Mouse (Mus musculus) midbrain, embryonic 10.5 days (tissue): ENCODE results near the gene Sfxn4. TPM values are rescaled to one million over a fixed set of nuclear protein-coding genes. Genes with fewer than 3 reads are reported as not detected.

Experiments
- DNase-seq: peaks from one replicate; pipeline ENCODE4 v3.0.0-alpha.2; 2017; ENCODE audit warnings: low spot score
- H3K27ac ChIP-seq: fragments of 300-500 bp; sonication (generic); replicated peaks from 2 replicates; pipeline ENCODE4 v1.5.1; 2016; ENCODE audit warnings: mild to moderate bottlenecking
- H3K27me3 ChIP-seq: fragments of 300-500 bp; sonication (generic); 2 replicates; pipeline ENCODE4 v1.6.1; 2016; ENCODE audit warnings: low read depth, mild to moderate bottlenecking; ENCODE audit not compliant: poor library complexity, severe bottlenecking
- H3K36me3 ChIP-seq: fragments of 300-500 bp; sonication (generic); 2 replicates; pipeline ENCODE4 v1.6.1; 2016; ENCODE audit warnings: mild to moderate bottlenecking, moderate library complexity
- H3K4me1 ChIP-seq: fragments of 300-500 bp; sonication (generic); 2 replicates; pipeline ENCODE4 v1.6.1; 2016
- H3K4me3 ChIP-seq: fragments of 300-500 bp; sonication (generic); 2 replicates; pipeline ENCODE4 v1.5.1; 2016; ENCODE audit warnings: mild to moderate bottlenecking, moderate library complexity
- H3K9me3 ChIP-seq: fragments of 300-500 bp; sonication (generic); replicated peaks from 2 replicates; pipeline ENCODE4 v1.6.1; 2016; ENCODE audit warnings: mild to moderate bottlenecking
- WGBS: fragments of 180-500 bp; shearing (Covaris S2); methylation state at CpG from one replicate; pipeline ENCODE4 v1.1.7; 2016; 5-methylcytosine and 5-hydroxymethylcytosine counted together
- polyA plus RNA-seq: library from polyadenylated mRNA; unstranded; fragments of >200 nt; fragmentation: Nextera tagmentation; extraction: Ambion mirVana; gene quantifications from 2 replicates; pipeline ENCODE4 v1.2.1, GENCODE M21; 2016

Gene Sfxn4
- polyA plus RNA-seq, 1 experiment from 2014 or later = 14.1 TPM

DNA sequence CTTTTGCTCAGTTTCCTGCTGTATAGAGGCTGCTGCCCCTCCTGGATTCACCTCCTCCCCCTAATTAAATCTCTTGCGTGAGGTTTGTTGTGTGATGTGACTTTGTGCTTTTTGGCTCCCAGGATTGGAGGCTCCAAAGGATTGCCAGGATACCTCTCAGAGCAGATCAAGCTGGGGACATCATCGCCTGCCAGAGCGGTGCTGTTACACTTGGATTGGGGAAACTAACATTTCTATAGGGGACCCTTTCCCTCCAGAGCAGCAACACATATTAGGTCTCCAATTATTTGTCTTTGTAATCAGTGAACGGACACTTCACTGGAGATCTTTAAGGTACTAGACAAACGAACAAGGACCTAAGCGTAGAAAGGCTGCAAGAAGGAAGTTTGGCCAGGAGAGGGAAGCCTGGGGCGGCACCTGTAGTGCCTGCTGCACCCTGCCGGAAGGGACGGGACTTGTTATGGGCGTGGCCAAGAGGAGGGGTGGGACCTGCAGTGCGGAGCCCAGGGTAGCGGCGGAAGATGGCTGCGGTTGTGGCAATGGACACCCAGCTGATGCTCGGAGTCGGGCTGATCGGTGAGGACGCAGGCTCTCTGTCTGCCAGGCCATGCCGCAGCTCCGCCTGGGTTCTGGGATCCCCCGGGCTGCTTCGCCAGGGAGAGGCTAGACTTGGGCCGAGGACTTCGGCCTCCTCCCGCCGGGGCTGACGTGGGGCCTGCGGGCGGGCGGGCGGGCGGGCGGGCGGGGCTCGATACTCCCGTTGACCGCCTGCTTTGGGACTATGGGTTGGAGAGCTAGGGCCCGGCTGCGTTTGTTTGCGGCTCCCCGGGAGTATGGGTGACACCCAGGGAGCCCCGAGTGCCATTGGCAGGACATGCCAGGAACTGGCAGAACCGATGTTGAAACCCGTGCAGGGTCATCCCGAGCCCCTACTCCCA, 49.9 kb downstream of the Sfxn4 start, which contains the start of gene Fam45a:
Gene Fam45a (plus strand): TSS at position 488 of the 938 bp plus-strand sequence.
- no peaks in the 10 kb centered on the region for H3K9me3 ChIP-seq
- peaks cover 14% of the 10 kb centered on the region for H3K4me1 ChIP-seq
- 2% methylated on average over 45 of the region's 45 CpGs for WGBS
- H3K36me3 ChIP-seq = peaks cover 20% of the 10 kb centered on the region
- H3K27ac ChIP-seq = peak within 1 kb of the TSS; percentile 92
- no peaks in the 10 kb centered on the region for H3K27me3 ChIP-seq
- peak within 1 kb of the TSS; percentile 81 for H3K4me3 ChIP-seq
- DNase-seq = peak; percentile 93

DNA sequence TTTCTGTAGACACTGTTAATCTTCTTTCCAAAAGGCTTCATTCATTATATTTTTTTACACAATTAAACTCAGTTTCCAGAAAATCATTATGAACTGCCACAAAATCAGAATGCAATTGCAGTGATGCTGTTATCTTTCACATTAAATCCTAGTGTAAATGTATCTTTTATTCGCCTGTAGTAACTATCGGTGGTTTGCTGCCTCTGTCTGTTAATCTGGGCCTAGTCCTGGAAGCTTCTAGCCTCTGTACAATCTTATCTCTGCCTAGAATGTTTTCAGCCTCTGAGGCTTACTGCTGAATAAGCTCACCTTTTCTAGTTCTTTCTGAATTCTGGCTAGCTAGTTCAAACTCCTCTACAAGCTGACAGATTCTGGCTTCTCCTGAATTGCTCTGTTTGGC, 51.4 kb downstream of the Sfxn4 start:
- WGBS = 94% methylated on average over 2 of the region's 2 CpGs
- no peaks in the 10 kb centered on the region for H3K27me3 ChIP-seq

DNA sequence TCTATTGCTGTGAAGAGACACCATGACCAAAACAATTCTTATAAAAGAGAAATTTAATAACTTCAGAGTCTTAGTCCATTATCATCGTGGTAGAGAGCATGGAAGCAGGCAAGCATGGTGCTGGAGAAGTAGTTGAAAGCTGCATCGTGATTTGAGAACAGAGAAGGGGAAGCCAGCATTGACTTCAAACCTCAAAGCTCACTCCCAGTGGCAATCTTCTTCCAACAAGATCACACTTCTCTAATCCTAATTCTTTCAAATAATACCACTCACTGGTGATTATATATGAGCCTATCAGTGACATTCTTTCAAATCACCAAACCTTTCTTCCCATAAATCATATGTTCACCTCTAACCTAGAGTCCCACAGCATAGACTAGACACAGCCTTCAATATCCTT, 56.4 kb downstream of the Sfxn4 start:
- WGBS = 72% methylated on average over 2 of the region's 2 CpGs
- no peak for DNase-seq
- Histone ChIP-seq H3K4me3 (no peak overlapping the region), H3K4me1 (no peaks in the 10 kb centered on the region), H3K9me3 (no peaks in the 10 kb centered on the region), H3K36me3 (no peaks in the 10 kb centered on the region), H3K27ac (no peak overlapping the region), H3K27me3 (no peaks in the 10 kb centered on the region)

More for the DNA sequence above, 51.4 kb downstream of the Sfxn4 start:
- DNase-seq = no peak
- H3K4me3 ChIP-seq = no peak overlapping the region
- no peak overlapping the region for H3K27ac ChIP-seq
- no peaks in the 10 kb centered on the region for H3K9me3 ChIP-seq
- H3K36me3 ChIP-seq = peaks cover 6% of the 10 kb centered on the region
- peaks cover 14% of the 10 kb centered on the region for H3K4me1 ChIP-seq

DNA sequence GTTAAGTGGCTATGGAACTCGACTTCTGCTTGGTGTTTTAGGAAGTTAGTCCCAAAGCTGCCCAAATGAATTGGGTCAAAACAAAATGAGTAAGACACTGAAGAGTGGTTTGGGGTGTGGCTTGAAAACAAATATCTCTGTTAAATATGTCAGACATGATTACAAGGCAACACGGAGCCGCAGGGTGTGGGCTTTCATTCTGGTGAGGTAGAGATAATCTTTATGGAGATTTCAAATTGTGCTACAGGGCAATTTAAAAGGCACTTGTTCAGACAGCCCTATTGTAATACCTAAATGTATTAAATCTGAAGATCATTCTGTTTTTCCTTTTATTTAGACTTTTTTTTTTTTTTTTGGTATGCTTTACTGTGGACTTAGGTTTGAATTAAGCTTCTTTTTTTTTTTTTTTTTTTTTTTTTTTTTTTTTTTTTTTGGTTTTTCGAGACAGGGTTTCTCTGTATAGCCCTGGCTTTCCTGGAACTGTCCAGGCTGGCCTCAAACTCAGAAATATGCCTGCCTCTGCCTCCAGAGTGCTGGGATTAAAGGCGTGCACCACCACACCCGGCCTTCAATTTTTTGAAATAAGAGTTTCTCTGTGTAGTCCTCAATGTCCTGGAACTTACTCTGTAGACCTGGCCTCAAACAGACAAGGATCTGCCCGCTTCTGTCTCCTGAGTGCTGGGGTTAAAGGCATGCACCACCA, 61.3 kb downstream of the Sfxn4 start:
- DNase-seq = no peak
- H3K4me1 ChIP-seq = no peaks in the 10 kb centered on the region
- no peaks in the 10 kb centered on the region for H3K9me3 ChIP-seq
- no peak overlapping the region for H3K4me3 ChIP-seq
- no peaks in the 10 kb centered on the region for H3K36me3 ChIP-seq
- H3K27me3 ChIP-seq = no peaks in the 10 kb centered on the region
- WGBS = 79% methylated on average over 7 of the region's 7 CpGs
- no peak overlapping the region for H3K27ac ChIP-seq

DNA sequence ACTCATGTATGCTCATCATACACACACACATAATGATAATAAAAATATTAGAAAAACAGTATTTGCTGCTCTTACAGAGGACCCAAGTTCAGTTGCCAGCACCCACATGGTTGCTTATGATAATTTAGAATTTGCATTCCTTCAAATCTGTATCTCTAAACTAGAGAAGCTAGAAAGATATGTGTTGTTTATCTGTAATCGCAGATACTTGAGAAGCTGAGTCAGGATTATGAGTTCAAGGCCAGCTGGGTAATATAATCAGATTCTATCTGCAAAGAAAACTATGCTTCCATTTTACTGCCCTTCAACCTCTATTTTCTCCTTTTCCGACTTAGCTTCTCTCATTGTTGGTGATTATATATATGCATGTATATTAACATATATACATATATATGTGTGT, 63.9 kb downstream of the Sfxn4 start:
- no peaks in the 10 kb centered on the region for H3K27me3 ChIP-seq
- H3K4me1 ChIP-seq = no peaks in the 10 kb centered on the region
- H3K4me3 ChIP-seq = no peak overlapping the region
- WGBS = 91% methylated on average over 2 of the region's 2 CpGs
- H3K27ac ChIP-seq = no peak overlapping the region
- no peak for DNase-seq
- no peaks in the 10 kb centered on the region for H3K36me3 ChIP-seq
- no peaks in the 10 kb centered on the region for H3K9me3 ChIP-seq

DNA sequence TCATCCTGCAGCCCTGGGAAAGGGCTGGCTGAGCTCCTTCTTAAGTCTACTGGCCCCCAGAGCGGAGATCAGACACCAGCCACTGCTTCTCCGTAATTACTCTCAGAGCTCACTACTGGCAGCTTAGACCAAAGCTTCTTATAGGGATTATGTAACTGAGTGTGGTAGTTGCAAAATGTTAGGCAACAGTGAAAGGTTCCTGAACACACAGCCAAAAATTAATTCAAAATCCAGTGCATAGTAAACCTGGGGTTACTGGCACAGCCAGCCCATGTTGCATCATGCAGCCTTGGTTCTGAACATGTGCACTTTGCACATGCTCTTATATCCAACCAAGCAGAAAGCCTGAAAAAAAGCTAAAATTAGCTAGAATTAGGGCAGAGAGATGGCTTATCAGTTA, 66.0 kb downstream of the Sfxn4 start:
- 92% methylated on average over 2 of the region's 2 CpGs for WGBS
- no peak for DNase-seq
- no peaks in the 10 kb centered on the region for H3K27me3 ChIP-seq
- H3K4me3 ChIP-seq = no peak overlapping the region
- no peaks in the 10 kb centered on the region for H3K36me3 ChIP-seq
- no peaks in the 10 kb centered on the region for H3K9me3 ChIP-seq
- H3K4me1 ChIP-seq = no peaks in the 10 kb centered on the region
- no peak overlapping the region for H3K27ac ChIP-seq

DNA sequence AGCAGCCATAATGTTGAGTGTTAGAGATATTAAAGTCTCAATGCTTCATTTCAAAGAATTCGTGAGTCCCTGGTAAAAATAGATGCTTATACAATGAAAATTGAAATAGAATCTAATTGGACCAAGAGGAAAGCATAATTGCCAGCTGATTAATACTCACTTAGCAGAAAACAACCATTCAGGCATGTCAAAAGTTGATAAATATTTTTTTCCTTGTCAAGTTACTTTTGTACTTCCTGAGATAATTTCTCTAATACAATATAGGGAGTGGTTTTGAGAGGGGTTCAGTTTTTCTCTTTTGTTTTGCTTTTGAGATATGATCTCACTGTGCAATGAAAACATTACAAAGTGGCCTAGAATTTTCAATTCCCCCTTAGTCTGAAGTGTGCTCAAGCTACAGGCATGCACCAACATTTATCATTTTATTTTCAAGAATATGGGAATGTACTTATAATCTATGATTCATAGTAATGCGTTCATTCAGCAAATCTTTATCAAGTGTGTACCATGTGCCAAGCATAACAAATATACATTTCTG, 68.0 kb downstream of the Sfxn4 start:
- WGBS = 88% methylated on average over 2 of the region's 2 CpGs
- H3K9me3 ChIP-seq = no peaks in the 10 kb centered on the region
- no peak overlapping the region for H3K4me3 ChIP-seq

DNA sequence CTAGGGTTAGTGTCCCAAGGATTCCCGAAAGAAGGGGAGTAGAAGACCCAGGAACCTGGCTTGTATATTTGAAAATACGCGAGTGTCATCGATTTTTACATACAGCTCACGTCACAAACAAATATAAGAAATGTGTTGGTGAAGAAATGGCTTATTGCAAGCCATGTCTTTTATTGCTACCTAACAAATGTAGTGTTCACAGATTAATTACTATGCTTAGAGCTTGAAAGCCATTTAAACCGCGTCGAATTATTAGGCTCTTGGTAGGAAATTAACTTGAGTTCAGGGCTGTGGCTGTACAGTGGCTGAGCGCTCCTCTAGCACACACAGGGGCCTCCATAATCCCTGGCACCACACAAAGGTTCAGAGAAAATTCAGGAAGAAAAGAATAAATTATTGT, 70.1 kb downstream of the Sfxn4 start:
- WGBS = 20% methylated on average over 9 of the region's 9 CpGs
- Histone ChIP-seq H3K27me3 (no peaks in the 10 kb centered on the region), H3K4me3 (peak overlapping the region; percentile 97), H3K9me3 (no peaks in the 10 kb centered on the region), H3K36me3 (0 out of 2 replicates have a peak, but pooled peaks cover 2% of the 10 kb centered on the region), H3K4me1 (peaks cover 29% of the 10 kb centered on the region), H3K27ac (peak overlapping the region; percentile 99)
- no peak for DNase-seq

More for the DNA sequence above, 68.0 kb downstream of the Sfxn4 start:
- Histone ChIP-seq H3K36me3 (0 out of 2 replicates have a peak, but pooled peaks cover 2% of the 10 kb centered on the region), H3K4me1 (peaks cover 10% of the 10 kb centered on the region), H3K27me3 (no peaks in the 10 kb centered on the region), H3K27ac (no peak overlapping the region)
- DNase-seq = no peak

DNA sequence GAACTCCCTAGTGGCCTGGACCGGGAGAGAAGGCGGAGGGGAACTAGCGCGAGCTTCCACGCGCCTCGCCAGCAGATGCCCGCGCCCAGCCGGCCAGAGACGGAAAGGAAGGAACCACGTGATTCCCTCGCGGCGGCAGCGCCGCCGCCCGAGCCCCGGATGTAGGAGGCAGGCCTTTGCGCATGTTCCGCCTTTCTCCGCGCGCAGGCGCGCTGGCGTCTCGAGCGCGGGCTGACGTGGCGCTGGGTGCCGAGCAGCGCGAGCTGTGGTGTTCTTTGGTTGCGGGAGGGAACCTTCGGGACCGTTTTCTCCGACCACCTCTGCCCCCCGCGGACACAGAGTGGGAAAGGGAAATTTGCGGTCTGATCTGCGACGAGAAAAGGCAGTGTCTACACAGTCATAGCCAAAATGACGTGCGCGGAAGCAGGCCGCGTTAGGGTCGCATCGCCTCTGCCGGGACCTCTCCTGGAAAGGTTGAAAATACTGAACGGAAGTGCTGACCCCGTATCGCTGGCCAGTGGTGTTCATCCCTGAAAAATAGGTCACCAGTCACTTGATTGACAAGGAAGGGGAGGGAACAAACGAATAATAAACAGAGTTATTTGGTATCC, 70.6 kb downstream of the Sfxn4 start, which contains the start of gene Eif3a:
Gene Eif3a (minus strand): TSS at position 108 of the 611 bp plus-strand sequence.
- peaks cover 34% of the 10 kb centered on the region for H3K4me1 ChIP-seq
- no peaks in the 10 kb centered on the region for H3K9me3 ChIP-seq
- peak within 1 kb of the TSS; percentile 97 for H3K4me3 ChIP-seq
- 0 out of 2 replicates have a peak, but pooled peaks cover 2% of the 10 kb centered on the region for H3K36me3 ChIP-seq
- H3K27ac ChIP-seq = peak within 1 kb of the TSS; percentile 99
- no peaks in the 10 kb centered on the region for H3K27me3 ChIP-seq
- peak; percentile 94 for DNase-seq
- WGBS = under 1% methylated on average over 57 of the region's 57 CpGs

DNA sequence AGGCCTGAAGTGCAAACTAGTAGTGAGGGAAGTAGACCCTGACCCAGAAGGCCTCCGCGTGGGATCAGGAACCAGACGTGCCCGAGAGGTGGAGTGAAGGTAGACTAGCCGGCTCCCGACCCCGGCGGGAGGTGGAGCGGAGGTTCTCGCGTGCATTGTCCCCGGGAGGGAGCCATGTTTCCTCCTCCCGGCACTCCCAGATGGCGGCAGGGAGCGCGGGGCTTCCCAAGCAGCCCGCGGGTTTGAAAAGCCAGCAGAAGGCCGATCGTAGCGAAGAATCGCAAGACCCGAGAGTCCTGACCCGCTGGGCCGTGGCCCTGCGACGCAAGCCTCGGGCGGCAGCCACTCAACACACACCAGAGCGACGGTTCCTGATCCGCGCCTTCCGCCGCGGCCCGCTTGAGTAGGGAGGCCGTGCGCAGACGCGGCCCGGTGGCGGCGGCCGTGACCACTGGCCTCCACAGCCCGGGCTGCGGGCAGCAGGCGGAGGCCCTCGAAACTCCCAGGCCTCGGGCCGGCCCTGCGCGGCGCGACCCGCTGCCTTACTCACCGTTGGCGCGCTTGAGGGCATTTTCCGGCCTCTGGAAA, 71.3 kb downstream of the Sfxn4 start:
- WGBS = under 1% methylated on average over 58 of the region's 60 CpGs
- Histone ChIP-seq H3K27ac (peak overlapping the region; percentile 99), H3K36me3 (0 out of 2 replicates have a peak, but pooled peaks cover 2% of the 10 kb centered on the region), H3K4me1 (peaks cover 34% of the 10 kb centered on the region), H3K4me3 (peak overlapping the region; percentile 97), H3K9me3 (no peaks in the 10 kb centered on the region), H3K27me3 (no peaks in the 10 kb centered on the region)
- peak; percentile 72 for DNase-seq

DNA sequence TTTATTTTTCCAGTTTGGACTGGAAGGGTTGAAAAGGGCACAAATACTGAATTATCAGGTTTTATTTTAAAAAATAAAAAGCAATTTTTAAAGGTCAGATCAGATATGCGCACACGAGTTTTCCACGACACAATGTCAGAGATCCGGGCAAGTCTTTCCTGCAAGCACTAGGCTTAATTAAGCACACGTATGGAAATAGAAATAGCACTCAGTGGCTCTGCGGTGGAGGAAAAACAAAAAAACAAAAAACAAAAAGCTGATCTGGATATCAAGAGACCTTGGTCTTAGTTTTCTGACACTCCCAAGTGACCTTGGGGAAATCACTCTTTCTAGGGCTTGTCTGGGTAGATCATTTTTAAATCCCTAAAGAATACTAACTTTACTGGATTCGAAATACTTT, 71.8 kb downstream of the Sfxn4 start:
- no peaks in the 10 kb centered on the region for H3K27me3 ChIP-seq
- 0 out of 2 replicates have a peak, but pooled peaks cover 2% of the 10 kb centered on the region for H3K36me3 ChIP-seq
- H3K4me3 ChIP-seq = peak overlapping the region; percentile 97
- no peaks in the 10 kb centered on the region for H3K9me3 ChIP-seq
- 4% methylated on average over 7 of the region's 7 CpGs for WGBS
- H3K4me1 ChIP-seq = peaks cover 34% of the 10 kb centered on the region
- no peak for DNase-seq
- H3K27ac ChIP-seq = peak overlapping the region; percentile 99
